Mouse (Mus musculus): ENCODE data around the gene Arid1b.

DNA sequence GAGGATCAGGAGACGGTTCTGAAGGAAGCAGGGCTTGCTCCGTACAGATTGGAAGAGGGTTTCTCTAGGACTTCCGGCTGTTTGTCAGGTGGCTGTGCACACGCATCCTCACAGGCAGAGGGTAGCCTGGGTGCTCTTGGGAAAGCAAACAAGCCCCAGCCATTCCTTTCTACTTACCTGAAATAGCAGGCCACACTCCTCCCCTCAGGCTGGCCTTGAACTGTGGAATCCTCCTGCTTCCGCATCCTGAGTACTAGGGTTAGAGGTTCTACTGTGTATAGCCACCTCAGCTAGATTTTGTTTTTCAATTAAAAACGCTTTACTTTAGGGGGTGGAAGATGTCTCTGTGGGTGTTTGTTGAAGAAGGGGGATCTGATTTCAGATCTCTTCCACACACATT is 90.9 kb downstream of the Arid1b start:
- TF ChIP-seq CTCF (IDR thresholded peaks at IDR 0.05; ENCODE audit: borderline replicate concordance, control insufficient read depth, extremely low read depth, insufficient read depth, low read length, poor library complexity) = no peak
- no peak for TF ChIP-seq POLR2A (IDR thresholded peaks at IDR 0.05; ENCODE audit: control insufficient read depth, extremely low read depth, insufficient read depth, low read length, poor library complexity)
